Mouse (Mus musculus) layer of hippocampus, postnatal 25 days (tissue): Measurements from ENCODE around the gene Car5a. TPM values are rescaled to one million over a fixed set of nuclear protein-coding genes. Genes with fewer than 3 reads are reported as not detected.

Source experiments
- DNase-seq, 2 experiments: peaks; one replicate each; pipeline ENCODE4 v3.0.0; 2022; ENCODE audit warnings: mixed read lengths in 2 of 2, low spot score in 1 of 2; ENCODE audit errors: extremely low spot score in 1 of 2
- microRNA-seq, 2 experiments: library from miRNA; unstranded; fragments of <30 nt; microRNA quantifications; one replicate each; pipeline ENCODE4 v1.2.0; 2021
- total RNA-seq, 2 experiments: library from RNA; stranded (reverse); gene quantifications; 2 replicates each; pipeline ENCODE4 v1.2.3; 2021

Car5a gene
- total RNA-seq, 2 experiments from 2014 or later, result not detected

GRCm38 (mm10) chr8:121887547-121887946, 57.2 kb downstream of the Car5a start:
- no peak for DNase-seq

DNA sequence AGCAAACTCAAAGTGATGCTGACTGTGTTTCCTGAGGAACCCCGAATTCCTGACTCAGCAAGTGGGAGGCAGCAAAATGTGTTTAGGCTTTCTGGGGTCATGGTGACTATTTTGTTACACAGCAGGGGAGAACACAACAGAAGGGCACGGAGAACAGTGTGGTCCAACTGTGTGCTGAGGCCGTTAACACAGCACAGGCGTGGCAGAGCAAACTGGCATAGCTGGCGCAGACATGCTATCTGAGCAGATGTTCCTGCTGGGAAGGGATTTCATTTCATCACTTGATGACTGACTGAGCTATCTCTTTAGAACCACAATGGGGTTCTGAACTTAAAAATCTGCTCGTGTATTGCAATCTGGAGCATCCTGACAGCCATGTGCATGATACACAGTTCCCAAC, 59.3 kb downstream of the Car5a start:
- DNase-seq, result no peak

- no peak for DNase-seq
These were observed 59.7 kb downstream of the Car5a start for GRCm38 (mm10) chr8:121885001-121885400.

- no peak for DNase-seq
These were observed 60.5 kb downstream of the Car5a start for GRCm38 (mm10) chr8:121884181-121884580.

DNA sequence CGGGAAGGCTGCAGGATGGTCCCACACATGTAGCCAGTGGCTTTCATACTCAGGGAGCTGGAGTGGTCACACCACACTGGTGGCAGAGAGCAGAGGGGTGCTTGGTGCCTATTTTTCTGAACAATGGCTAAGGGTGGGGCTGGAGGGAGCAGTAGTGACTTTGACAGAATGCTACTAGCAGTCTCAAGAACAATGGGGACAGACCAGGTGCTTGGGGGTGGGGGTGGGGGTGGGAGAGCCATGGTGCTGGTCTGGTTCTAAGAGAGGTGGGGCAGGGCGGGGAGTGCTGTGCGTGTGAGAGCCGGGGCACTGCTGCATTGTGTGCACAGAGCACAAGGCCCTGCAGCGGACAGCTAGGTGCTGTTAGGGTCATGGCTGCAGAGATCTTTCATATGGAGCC, 62.8 kb downstream of the Car5a start:
- DNase-seq, result no peak

DNA sequence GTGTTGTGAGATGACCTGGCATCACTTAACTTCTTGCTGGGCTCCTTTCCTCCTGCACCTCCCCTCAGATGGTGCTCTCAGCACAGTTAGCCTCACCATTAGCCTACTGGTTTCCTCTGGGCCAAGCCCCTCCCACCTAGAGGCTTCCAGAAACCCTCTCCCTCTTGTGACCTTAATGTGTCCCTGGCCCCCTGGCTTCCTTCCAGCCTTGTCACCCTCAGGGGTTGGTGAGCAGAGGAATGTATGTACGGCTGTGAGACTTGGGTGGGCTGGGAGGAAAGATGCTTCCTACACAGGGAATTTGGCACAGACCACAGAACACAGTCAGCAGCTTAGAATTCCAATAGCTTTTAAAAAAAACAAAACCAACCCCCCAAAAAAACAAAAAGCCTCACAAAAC, 63.9 kb downstream of the Car5a start:
- no peak for DNase-seq

DNA sequence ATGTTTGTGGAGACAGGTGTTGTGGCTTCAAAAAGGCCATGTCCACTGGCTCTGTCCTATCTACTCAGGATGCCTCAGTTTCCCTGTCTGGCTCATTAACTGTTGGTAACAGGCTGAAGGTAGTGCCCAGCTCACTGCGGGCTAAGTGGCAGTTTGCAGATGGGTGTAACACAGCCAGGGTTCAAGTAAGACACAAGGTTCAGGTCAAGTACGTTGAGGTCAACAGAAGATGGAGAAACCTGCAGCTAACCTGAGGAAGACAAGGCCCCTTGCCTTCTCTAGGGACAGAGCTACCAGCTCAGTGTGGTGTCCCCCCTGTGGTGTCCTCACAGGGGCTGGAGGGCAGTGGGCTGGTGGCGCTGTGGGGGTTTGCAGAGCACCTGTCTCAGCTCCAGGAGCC, 65.0 kb downstream of the Car5a start:
- no peak for DNase-seq

GRCm38 (mm10) chr8:121877828-121878480, 66.8 kb downstream of the Car5a start:
- no peak for DNase-seq

GRCm38 (mm10) chr8:121877212-121877611, 67.5 kb downstream of the Car5a start:
- no peak for DNase-seq

- DNase-seq, result no peak
These were observed 69.2 kb downstream of the Car5a start for GRCm38 (mm10) chr8:121875517-121875916.

DNA sequence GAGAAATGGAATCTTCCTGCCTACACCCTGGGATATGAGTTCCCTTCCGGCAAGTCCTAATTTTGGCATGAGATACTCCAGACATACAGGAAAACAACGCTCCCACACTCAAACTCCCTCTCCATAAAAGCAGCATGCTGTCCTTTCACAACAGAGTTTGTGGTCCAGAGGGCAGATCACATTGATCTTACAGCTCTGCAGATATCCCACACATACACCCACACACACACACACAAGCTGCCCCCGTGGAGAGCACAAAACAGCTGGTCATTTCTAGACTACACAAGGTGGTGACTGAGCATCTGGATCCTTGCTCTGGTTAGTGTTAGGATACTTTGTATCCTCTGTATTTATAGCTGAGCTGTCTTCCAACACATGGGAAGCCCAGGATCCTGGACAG, 69.7 kb downstream of the Car5a start:
- DNase-seq, result no peak

DNA sequence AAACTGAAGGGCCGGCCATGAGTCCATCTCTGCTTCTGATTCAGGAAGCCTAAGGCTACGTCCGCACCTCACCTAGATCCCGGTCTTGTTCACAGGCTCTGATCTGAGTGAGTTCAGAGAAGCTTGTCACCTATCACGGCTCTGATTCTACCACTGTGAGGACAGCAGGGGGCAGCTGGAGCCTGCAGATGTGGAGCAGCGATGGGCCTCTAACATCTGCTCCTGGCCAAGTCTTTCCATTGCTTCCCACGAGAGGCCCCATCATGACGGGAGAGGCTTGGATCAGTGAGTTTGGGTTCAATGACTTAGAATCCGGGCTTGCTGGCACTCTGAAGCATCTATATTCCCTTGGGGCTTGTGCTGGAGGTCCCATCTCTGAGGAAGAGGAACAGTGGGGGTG, 70.7 kb downstream of the Car5a start:
- DNase-seq, result no peak

- no peak for DNase-seq
These were observed 72.8 kb downstream of the Car5a start for GRCm38 (mm10) chr8:121871833-121872440.

DNA sequence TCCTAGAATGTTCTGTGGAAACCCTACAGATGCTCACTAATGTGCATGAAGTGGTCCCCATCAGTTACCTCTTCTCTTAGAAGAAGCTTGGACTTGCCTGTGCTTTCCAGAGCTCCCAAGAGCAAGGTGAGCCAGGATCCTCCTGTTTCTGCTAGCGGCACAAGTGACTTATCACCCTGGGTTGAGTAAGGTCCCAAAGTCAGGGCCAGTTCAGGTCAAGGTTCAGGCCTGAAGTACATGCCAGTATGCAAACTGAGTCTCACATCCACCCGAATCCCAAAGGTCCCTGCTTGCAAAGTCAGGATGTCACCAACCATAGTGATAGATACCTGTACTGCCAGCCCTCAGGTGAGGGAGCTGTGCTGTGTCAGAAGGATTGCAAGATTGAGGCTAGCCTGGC, 74.5 kb downstream of the Car5a start:
- no peak for DNase-seq

DNA sequence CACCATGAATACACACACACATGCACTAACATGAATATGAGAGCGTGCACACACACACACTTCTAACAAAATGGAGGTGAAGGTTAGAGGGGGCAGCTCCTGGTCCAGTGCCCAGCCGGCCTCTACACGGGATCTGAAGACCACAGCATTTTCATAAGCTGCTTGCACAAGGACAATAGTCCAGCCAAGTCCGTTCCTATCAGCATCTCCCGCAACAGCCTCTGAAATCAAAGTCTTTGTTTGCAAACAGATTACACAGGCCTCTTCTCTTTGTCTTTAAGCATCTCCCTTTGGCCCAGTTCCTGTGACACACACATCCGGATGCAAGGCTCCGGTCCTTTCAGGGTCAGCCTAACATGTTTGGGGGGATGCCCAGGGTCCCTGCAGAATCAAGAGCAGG, 75.8 kb downstream of the Car5a start:
- DNase-seq, result no peak

DNA sequence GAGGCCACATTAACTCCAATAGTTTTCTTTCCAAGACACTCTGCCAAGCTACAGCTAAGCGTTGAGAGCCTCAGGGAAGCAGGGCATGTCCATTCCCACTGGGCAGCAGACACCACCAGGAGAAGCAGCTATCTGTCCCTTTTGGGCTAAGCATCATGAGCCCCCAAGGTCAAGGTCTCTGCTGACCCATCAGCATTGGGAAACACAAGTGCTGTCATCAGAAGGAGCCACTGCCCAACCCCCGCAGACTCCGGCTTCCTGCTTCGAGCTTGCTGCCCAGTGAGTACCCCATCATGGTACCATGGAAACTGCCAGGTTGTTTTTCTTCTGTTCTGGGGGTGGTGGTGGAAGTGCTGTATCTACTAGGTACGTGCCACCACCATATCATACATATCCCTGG, 76.5 kb downstream of the Car5a start:
- DNase-seq, result no peak

Small RNAs within 50 kb of the gene (microRNA-seq; reads per million reads assigned to microRNA genes)
- gene Mir7237, result 0.40 to 1.1 reads per million in 2 experiments

Other genes starting within 250 kb of the Car5a start
- gene Jph3, start 215.3 kb downstream of the Car5a start, total RNA-seq, result 100 to 1,000 TPM; 301 to 309 TPM
- gene Klhdc4, start 115.3 kb downstream of the Car5a start, total RNA-seq, result 10 to 100 TPM; 24.2 to 31.2 TPM
- 10 to 100 TPM; 66.6 to 75.5 TPM for gene Slc7a5, start 37.2 kb downstream of the Car5a start, total RNA-seq
- 10 to 100 TPM; 39.4 to 41.7 TPM for gene Banp, start 4.8 kb upstream of the Car5a start, total RNA-seq